ENCODE assay signal across 10 mouse cellular contexts in genomic region chr11:53518759-53519158, GRCm38 (mm10). TPM values are rescaled to one million over a fixed set of nuclear protein-coding genes. Genes with fewer than 3 reads are reported as not detected.
DNase-seq lines count a peak whose midpoint lies in the region; ATAC-seq lines count a peak whose summit lies in the region.
"Had no signal": no experiment of that assay in that cellular context is flagged by ENCODE, and none has a peak within 500 bp of the region (broad histone marks: within the 10 kb centered on the region; RNA-seq: fewer than 3 reads in every experiment).

No protein-coding gene starts in this region.

- H3K4me1 ChIP-seq in hindbrain, embryonic 13.5 days (replicated peaks): peaks cover 41% of the 10 kb centered on the region
- peaks cover 3% of the 10 kb centered on the region for H3K4me1 ChIP-seq in hindbrain, embryonic 11.5 days (replicated peaks; ENCODE audit: control insufficient read depth, insufficient read depth, low read length)
- peaks cover 74% of the 10 kb centered on the region for H3K4me1 ChIP-seq in liver, embryonic 12.5 days

- no peak for ATAC-seq in hindbrain, embryonic 13.5 days (ENCODE audit: low FRiP score)
- no peak for ATAC-seq in hindbrain, embryonic 11.5 days (ENCODE audit: low FRiP score)
- ATAC-seq in common myeloid progenitor, adult 5-6 weeks (replicated peaks; ENCODE audit: low read depth, poor library complexity, severe bottlenecking): peak; percentile 30
- ATAC-seq in liver, embryonic 12.5 days: peak; percentile 47; the same call in 1 of the 2 replicates

- no peak overlapping the region for H3K4me3 ChIP-seq in hindbrain, embryonic 13.5 days
- H3K4me3 ChIP-seq in hindbrain, embryonic 11.5 days (ENCODE audit: low read depth, low read length): no peak overlapping the region
- H3K4me3 ChIP-seq in liver, embryonic 12.5 days: peak overlapping the region; percentile 91

- H3K27ac ChIP-seq in hindbrain, embryonic 13.5 days: no peak overlapping the region
- H3K27ac ChIP-seq in hindbrain, embryonic 11.5 days (ENCODE audit: low read depth, low read length): no peak overlapping the region
- H3K27ac ChIP-seq in liver, embryonic 12.5 days: peak overlapping the region; percentile 95

- H3K27me3 ChIP-seq in hindbrain, embryonic 13.5 days: peaks cover 40% of the 10 kb centered on the region
- H3K27me3 ChIP-seq in hindbrain, embryonic 11.5 days (ENCODE audit: control insufficient read depth, insufficient read depth, low read length): peaks cover 15% of the 10 kb centered on the region
- no peaks in the 10 kb centered on the region for H3K27me3 ChIP-seq in liver, embryonic 12.5 days (replicated peaks)

- WGBS in hindbrain, embryonic 13.5 days: 55% methylated on average over 5 of the region's 5 CpGs
- 47% methylated on average over 5 of the region's 5 CpGs for WGBS in hindbrain, embryonic 11.5 days
- WGBS in liver, embryonic 12.5 days (ENCODE audit: insufficient replicate concordance): 10% methylated on average over 5 of the region's 5 CpGs

- no peak overlapping the region for H3K9ac ChIP-seq in hindbrain, embryonic 13.5 days
- no peak overlapping the region for H3K9ac ChIP-seq in hindbrain, embryonic 11.5 days (ENCODE audit: low read depth, low read length)
- peak overlapping the region; percentile 97 for H3K9ac ChIP-seq in liver, embryonic 12.5 days

- no peak for DNase-seq in hindbrain, embryonic 11.5 days (ENCODE audit: low spot score)
- peak; percentile 29 for DNase-seq in CD4-positive helper T cell, adult 2 months (ENCODE audit: low read depth, low spot score)
- DNase-seq in frontal cortex, adult 2 months (ENCODE audit: extremely low spot score in 1 of 2, low spot score in 1 of 2): no peak
- no peak for DNase-seq in gastrocnemius, postnatal 10 days
- DNase-seq in embryo, embryonic 10.5 days (ENCODE audit: low spot score): no peak

- no peaks in the 10 kb centered on the region for H3K9me3 ChIP-seq in hindbrain, embryonic 13.5 days
- no peaks in the 10 kb centered on the region for H3K9me3 ChIP-seq in hindbrain, embryonic 11.5 days (ENCODE audit: control insufficient read depth, low read length)
- no peaks in the 10 kb centered on the region for H3K9me3 ChIP-seq in liver, embryonic 12.5 days (replicated peaks)
- H3K9me3 ChIP-seq: heart, embryonic 12.5 days had no signal

- H3K4me2 ChIP-seq in hindbrain, embryonic 13.5 days: peak overlapping the region; percentile 83
- no peak overlapping the region for H3K4me2 ChIP-seq in hindbrain, embryonic 11.5 days (replicated peaks; ENCODE audit: low read depth, low read length)
- H3K4me2 ChIP-seq in liver, embryonic 12.5 days: peak overlapping the region; percentile 92

- no peaks in the 10 kb centered on the region for H3K36me3 ChIP-seq in hindbrain, embryonic 13.5 days
- H3K36me3 ChIP-seq in hindbrain, embryonic 11.5 days (ENCODE audit: control insufficient read depth, insufficient read depth, low read length): no peaks in the 10 kb centered on the region
- peaks cover 12% of the 10 kb centered on the region; the same call in 1 of the 2 replicates for H3K36me3 ChIP-seq in liver, embryonic 12.5 days
- H3K36me3 ChIP-seq: heart, embryonic 12.5 days had no signal

RNA-seq across cellular contexts. Expression of gene Sept8, which starts 0.3 kb away (rescaled TPM):
- 16.4 and 17.3 TPM in 2 replicates for polyA plus RNA-seq in hindbrain, embryonic 13.5 days (2015; fragmentation: Nextera tagmentation; extraction: Ambion mirVana)
- polyA plus RNA-seq in hindbrain, embryonic 11.5 days (2014; fragmentation: Nextera tagmentation; extraction: Ambion mirVana): 13.5 and 15.8 TPM in 2 replicates
- total RNA-seq in common myeloid progenitor, adult 5-6 weeks (2017): 64.2 and 75.0 TPM in 2 replicates
- 33.5 and 34.3 TPM in 2 replicates for polyA plus RNA-seq in liver, embryonic 12.5 days (2016; fragmentation: Nextera tagmentation; extraction: Ambion mirVana)
- polyA plus RNA-seq in frontal cortex, adult 2 months (2012; rRNA removed): 271 and 280 TPM in 2 replicates
- total RNA-seq in gastrocnemius, postnatal 10 days (2021): 10 to 100 TPM; 40.5 to 49.4 TPM

RNA-seq across cellular contexts. Expression of gene Sowaha, which starts 38.7 kb away (rescaled TPM):
- 0.55 and 0.71 TPM in 2 replicates for polyA plus RNA-seq in hindbrain, embryonic 13.5 days (2015; fragmentation: Nextera tagmentation; extraction: Ambion mirVana)
- polyA plus RNA-seq in hindbrain, embryonic 11.5 days (2014; fragmentation: Nextera tagmentation; extraction: Ambion mirVana): 0.06 and 0.25 TPM in 2 replicates
- total RNA-seq in common myeloid progenitor, adult 5-6 weeks (2017): 1.0 and 1.5 TPM in 2 replicates
- polyA plus RNA-seq in liver, embryonic 12.5 days (2016; fragmentation: Nextera tagmentation; extraction: Ambion mirVana): 9.8 and 10.1 TPM in 2 replicates
- 42.7 and 43.3 TPM in 2 replicates for polyA plus RNA-seq in frontal cortex, adult 2 months (2012; rRNA removed)
- under 1 TPM; 0.23 to 0.27 TPM for total RNA-seq in gastrocnemius, postnatal 10 days (2021)
- total RNA-seq: liver, adult 2 months had no signal
- polyA plus RNA-seq: liver, adult 2 months had no signal

RNA-seq across cellular contexts. Expression of gene Gm9945, which starts 38.8 kb away (rescaled TPM):
- 0.28 TPM in 1 of 2 replicates, not detected in the other for polyA plus RNA-seq in hindbrain, embryonic 13.5 days (2015; fragmentation: Nextera tagmentation; extraction: Ambion mirVana)
- polyA plus RNA-seq in hindbrain, embryonic 11.5 days (2014; fragmentation: Nextera tagmentation; extraction: Ambion mirVana): not detected in 2 replicates
- total RNA-seq in common myeloid progenitor, adult 5-6 weeks (2017): not detected in 2 replicates
- polyA plus RNA-seq in liver, embryonic 12.5 days (2016; fragmentation: Nextera tagmentation; extraction: Ambion mirVana): 0.14 and 0.48 TPM in 2 replicates
- 0.42 and 0.46 TPM in 2 replicates for polyA plus RNA-seq in frontal cortex, adult 2 months (2012; rRNA removed)
- total RNA-seq in gastrocnemius, postnatal 10 days (2021): not detected
- total RNA-seq: liver, adult 2 months had no signal
- polyA plus RNA-seq: heart, embryonic 12.5 days; liver, adult 2 months had no signal

RNA-seq across cellular contexts. Expression of gene Kif3a, which starts 48.4 kb away (rescaled TPM):
- polyA plus RNA-seq in hindbrain, embryonic 13.5 days (2015; fragmentation: Nextera tagmentation; extraction: Ambion mirVana): 275 and 285 TPM in 2 replicates
- 106 and 118 TPM in 2 replicates for polyA plus RNA-seq in hindbrain, embryonic 11.5 days (2014; fragmentation: Nextera tagmentation; extraction: Ambion mirVana)
- total RNA-seq in common myeloid progenitor, adult 5-6 weeks (2017): 18.9 and 20.0 TPM in 2 replicates
- 13.7 and 14.5 TPM in 2 replicates for polyA plus RNA-seq in liver, embryonic 12.5 days (2016; fragmentation: Nextera tagmentation; extraction: Ambion mirVana)
- polyA plus RNA-seq in frontal cortex, adult 2 months (2012; rRNA removed): 97.5 and 104 TPM in 2 replicates
- 10 to 100 TPM in 1 of 2 experiments, 1 to 10 TPM in 1; 9.4 to 11.1 TPM for total RNA-seq in gastrocnemius, postnatal 10 days (2021)

RNA-seq across cellular contexts. Expression of gene Gm9837, which starts 48.5 kb away (rescaled TPM):
- not detected in 2 replicates for polyA plus RNA-seq in hindbrain, embryonic 13.5 days (2015; fragmentation: Nextera tagmentation; extraction: Ambion mirVana)
- not detected in 2 replicates for polyA plus RNA-seq in hindbrain, embryonic 11.5 days (2014; fragmentation: Nextera tagmentation; extraction: Ambion mirVana)
- not detected in 2 replicates for total RNA-seq in common myeloid progenitor, adult 5-6 weeks (2017)
- not detected in 2 replicates for polyA plus RNA-seq in liver, embryonic 12.5 days (2016; fragmentation: Nextera tagmentation; extraction: Ambion mirVana)
- polyA plus RNA-seq in frontal cortex, adult 2 months (2012; rRNA removed): not detected in 2 replicates
- total RNA-seq in gastrocnemius, postnatal 10 days (2021): not detected
- total RNA-seq: liver, adult 2 months had no signal
- polyA plus RNA-seq: heart, embryonic 12.5 days; liver, adult 2 months had no signal

Comparison
In these comparisons a context has a peak if more than half of its experiments do, and no peak if none do; other contexts are left out.
1. ATAC-seq: peak in common myeloid progenitor, adult 5-6 weeks (single experiment) and liver, embryonic 12.5 days (single experiment); none in hindbrain, embryonic 13.5 days (single experiment) and hindbrain, embryonic 11.5 days (single experiment).